Mouse (Mus musculus) heart, adult 2 months (tissue): ENCODE results near the gene Itgb7.
A peak's percentile ranks its signal among the peaks of the same experiment; 100 is the strongest.

Experiments used
- CTCF ChIP-seq: fragments of 200-600 bp; IDR thresholded peaks from 2 replicates; pipeline ENCODE4 v1.8.1; 2022; ENCODE audit warnings: antibody characterized with exemption, mild to moderate bottlenecking, moderate library complexity
- POLR2A ChIP-seq: fragments of 200-500 bp; IDR thresholded peaks from 2 replicates; pipeline ENCODE4 v1.6.1; 2011; ENCODE audit warnings: mild to moderate bottlenecking, low read depth, low read length, control low read depth; ENCODE audit not compliant: insufficient read depth

GRCm38 (mm10) chr15:102258076-102258470 lies 26.3 kb upstream of the Itgb7 start:
- peak; percentile 64 for TF ChIP-seq POLR2A
- TF ChIP-seq CTCF, result no peak
